Mouse (Mus musculus) limb, embryonic 14.5 days (tissue): ENCODE results near the gene Vamp5. TPM values are rescaled to one million over a fixed set of nuclear protein-coding genes. Genes with fewer than 3 reads are reported as not detected.

ENCODE experiments used
- ATAC-seq: fragments of 200-750 bp; cut with Nextera tagmentation; 2 replicates; pipeline ENCODE4 v1.8.0; 2017; ENCODE audit warnings: low read depth, moderate number of reproducible peaks, moderate TSS enrichment; ENCODE audit not compliant: low FRiP score
- DNase-seq: peaks from one replicate; pipeline ENCODE4 v3.0.0-alpha.2; 2015; ENCODE audit warnings: low spot score
- H3K27ac ChIP-seq: fragments of 300-500 bp; sonication (generic); replicated peaks from 2 replicates; pipeline ENCODE4 v1.5.1; 2014; ENCODE audit warnings: low read depth, mild to moderate bottlenecking, low read length, moderate library complexity, mixed read lengths
- H3K27me3 ChIP-seq: fragments of 300-500 bp; sonication (generic); 2 replicates; pipeline ENCODE4 v1.6.1; 2014; ENCODE audit warnings: low read length, mixed read lengths; ENCODE audit not compliant: control insufficient read depth, insufficient read depth
- H3K36me3 ChIP-seq: fragments of 300-500 bp; sonication (generic); 2 replicates; pipeline ENCODE4 v1.6.1; 2014; ENCODE audit warnings: mild to moderate bottlenecking, low read length, moderate library complexity, mixed read lengths; ENCODE audit not compliant: control insufficient read depth, insufficient read depth
- H3K4me1 ChIP-seq: fragments of 300-500 bp; sonication (generic); 2 replicates; pipeline ENCODE4 v1.6.1; 2014; ENCODE audit warnings: antibody characterized with exemption, low read length, mixed read lengths; ENCODE audit not compliant: control insufficient read depth, insufficient read depth
- H3K4me2 ChIP-seq: fragments of 300-500 bp; sonication (generic); replicated peaks from 2 replicates; pipeline ENCODE4 v1.6.1; 2014; ENCODE audit warnings: low read depth, mild to moderate bottlenecking, low read length, moderate library complexity; ENCODE audit not compliant: severe bottlenecking
- H3K4me3 ChIP-seq: fragments of 300-500 bp; sonication (generic); replicated peaks from 2 replicates; pipeline ENCODE4 v1.5.1; 2014; ENCODE audit warnings: low read length
- H3K9ac ChIP-seq: fragments of 300-500 bp; sonication (generic); 2 replicates; pipeline ENCODE4 v1.6.1; 2014; ENCODE audit warnings: mild to moderate bottlenecking, low read depth, low read length, moderate library complexity; ENCODE audit not compliant: severe bottlenecking
- H3K9me3 ChIP-seq: fragments of 300-500 bp; sonication (generic); 2 replicates; pipeline ENCODE4 v1.6.1; 2016; ENCODE audit warnings: low read length; ENCODE audit not compliant: control insufficient read depth
- POLR2A ChIP-seq: fragments of 200-500 bp; IDR thresholded peaks from 2 replicates; pipeline ENCODE4 v1.8.0; 2012; ENCODE audit warnings: inconsistent platforms, mild to moderate bottlenecking, moderate library complexity, borderline replicate concordance; ENCODE audit not compliant: insufficient read depth, insufficient read length; ENCODE audit errors: extremely low read depth
- WGBS: fragments of 180-500 bp; shearing (Covaris S2); extraction: QIAGEN DNeasy Blood & Tissue Kit; methylation state at CpG from one replicate; pipeline ENCODE4 v1.1.7; 2014; 5-methylcytosine and 5-hydroxymethylcytosine counted together
- polyA plus RNA-seq, 2 experiments: library from polyadenylated mRNA; depleted of rRNA in 1 of 2; stranded (reverse) in 1 of 2; unstranded in 1 of 2; fragments of >200 nt; fragmentation: Nextera tagmentation in 1 of 2; extraction: Ambion mirVana in 1 of 2; gene quantifications; 2 replicates each; pipeline versions ENCODE4 v1.2.1 to v1.2.3; 2012 to 2014

Vamp5 gene
- polyA plus RNA-seq, 2 experiments: 16.6 to 24.5 TPM

GRCm38 (mm10) chr6:72340481-72340880, 39.8 kb downstream of the Vamp5 start:
- Histone ChIP-seq H3K27ac (no peak overlapping the region), H3K4me3 (no peak overlapping the region), H3K27me3 (no peaks in the 10 kb centered on the region), H3K9ac (no peak overlapping the region), H3K4me1 (peaks cover 12% of the 10 kb centered on the region), H3K36me3 (peaks cover 42% of the 10 kb centered on the region), H3K4me2 (no peak overlapping the region), H3K9me3 (no peaks in the 10 kb centered on the region)
- WGBS: 71% methylated on average over 2 of the region's 2 CpGs
- DNase-seq (no peak), ATAC-seq (no peak)
- TF ChIP-seq POLR2A: no peak

- no peak overlapping the region for H3K4me3 ChIP-seq
- TF ChIP-seq POLR2A: no peak
- no peaks in the 10 kb centered on the region for H3K4me1 ChIP-seq
- H3K36me3 ChIP-seq: peaks cover 94% of the 10 kb centered on the region
- H3K27me3 ChIP-seq: no peaks in the 10 kb centered on the region
- no peaks in the 10 kb centered on the region for H3K9me3 ChIP-seq
- WGBS: 91% methylated on average over 5 of the region's 5 CpGs
- H3K27ac ChIP-seq: no peak overlapping the region
- no peak for ATAC-seq
- no peak overlapping the region for H3K4me2 ChIP-seq
- DNase-seq: no peak
- no peak overlapping the region for H3K9ac ChIP-seq
Observed at GRCm38 (mm10) chr6:72333111-72333510, 47.2 kb downstream of the Vamp5 start.

- no peak for TF ChIP-seq POLR2A
- WGBS: 88% methylated on average over 4 of the region's 4 CpGs
Observed at GRCm38 (mm10) chr6:72330133-72330532, 50.1 kb downstream of the Vamp5 start.

GRCm38 (mm10) chr6:72329019-72329418, 51.2 kb downstream of the Vamp5 start:
- Histone ChIP-seq H3K4me1 (no peaks in the 10 kb centered on the region), H3K9ac (no peak overlapping the region), H3K36me3 (peaks cover 95% of the 10 kb centered on the region), H3K4me2 (no peak overlapping the region), H3K4me3 (no peak overlapping the region), H3K27ac (no peak overlapping the region), H3K9me3 (no peaks in the 10 kb centered on the region), H3K27me3 (no peaks in the 10 kb centered on the region)
- TF ChIP-seq POLR2A: no peak
- 85% methylated on average over 5 of the region's 5 CpGs for WGBS
- ATAC-seq (no peak), DNase-seq (no peak)

More at GRCm38 (mm10) chr6:72330133-72330532, 50.1 kb downstream of the Vamp5 start:
- ATAC-seq (no peak), DNase-seq (no peak)
- no peak overlapping the region for H3K27ac ChIP-seq
- H3K4me1 ChIP-seq: no peaks in the 10 kb centered on the region
- H3K9ac ChIP-seq: no peak overlapping the region
- no peak overlapping the region for H3K4me2 ChIP-seq
- peaks cover 94% of the 10 kb centered on the region for H3K36me3 ChIP-seq
- H3K4me3 ChIP-seq: no peak overlapping the region
- no peaks in the 10 kb centered on the region for H3K27me3 ChIP-seq
- H3K9me3 ChIP-seq: no peaks in the 10 kb centered on the region

GRCm38 (mm10) chr6:72326274-72326673, 54.0 kb downstream of the Vamp5 start:
- WGBS: 74% methylated on average over 6 of the region's 6 CpGs
- H3K4me2 ChIP-seq: no peak overlapping the region
- H3K4me1 ChIP-seq: no peaks in the 10 kb centered on the region
- no peak overlapping the region for H3K4me3 ChIP-seq
- no peak overlapping the region for H3K27ac ChIP-seq
- no peaks in the 10 kb centered on the region for H3K9me3 ChIP-seq
- DNase-seq (no peak), ATAC-seq (no peak)
- H3K27me3 ChIP-seq: no peaks in the 10 kb centered on the region
- H3K9ac ChIP-seq: no peak overlapping the region
- TF ChIP-seq POLR2A: no peak
- H3K36me3 ChIP-seq: peaks cover 94% of the 10 kb centered on the region
